Mouse (Mus musculus): ENCODE measurements around the gene Wdr66.

Wdr66 gene

GRCm38 (mm10) chr5:123313851-123314380 lies 62.0 kb downstream of the Wdr66 start:
- in situ Hi-C loops (cut with MboI, MseI) = no loop called here

GRCm38 (mm10) chr5:123315219-123315866 lies 63.4 kb downstream of the Wdr66 start:
- in situ Hi-C loops (cut with MboI, MseI) = no loop called here

GRCm38 (mm10) chr5:123317992-123318391 lies 66.1 kb downstream of the Wdr66 start:
- in situ Hi-C loops (cut with MboI, MseI) = no loop called here

- in situ Hi-C loops (cut with MboI, MseI) = no loop called here
These were observed 68.2 kb downstream of the Wdr66 start for GRCm38 (mm10) chr5:123320136-123320535.

GRCm38 (mm10) chr5:123324242-123324641 lies 72.3 kb downstream of the Wdr66 start:
- in situ Hi-C loops (cut with MboI, MseI) = no loop called here

GRCm38 (mm10) chr5:123326006-123326750 lies 74.3 kb downstream of the Wdr66 start:
- in situ Hi-C loops (cut with MboI, MseI) = no loop called here

GRCm38 (mm10) chr5:123326751-123327148 lies 74.8 kb downstream of the Wdr66 start:
- in situ Hi-C loops (cut with MboI, MseI) = no loop called here

GRCm38 (mm10) chr5:123327686-123328085 lies 75.8 kb downstream of the Wdr66 start:
- in situ Hi-C loops (cut with MboI, MseI) = no loop called here

- in situ Hi-C loops (cut with MboI, MseI) = no loop called here
These were observed 81.7 kb downstream of the Wdr66 start for GRCm38 (mm10) chr5:123333566-123333965.

- in situ Hi-C loops (cut with MboI, MseI) = no loop called here
These were observed 84.5 kb downstream of the Wdr66 start for GRCm38 (mm10) chr5:123336205-123336961.

GRCm38 (mm10) chr5:123338463-123338862 lies 86.6 kb downstream of the Wdr66 start:
- in situ Hi-C loops (cut with MboI, MseI) = no loop called here

- in situ Hi-C loops (cut with MboI, MseI) = no loop called here
These were observed 92.1 kb downstream of the Wdr66 start, which contains the start of gene Bcl7a for GRCm38 (mm10) chr5:123343707-123344627. Bcl7a (plus strand) TSS chr5:123343834.

- in situ Hi-C loops (cut with MboI, MseI) = no loop called here
These were observed 92.7 kb downstream of the Wdr66 start for GRCm38 (mm10) chr5:123344628-123344962.

GRCm38 (mm10) chr5:123344963-123345852 lies 93.3 kb downstream of the Wdr66 start:
- in situ Hi-C loops (cut with MboI, MseI) = no loop called here

GRCm38 (mm10) chr5:123345853-123346654 lies 94.2 kb downstream of the Wdr66 start:
- in situ Hi-C loops (cut with MboI, MseI) = no loop called here

GRCm38 (mm10) chr5:123346701-123347270 lies 94.9 kb downstream of the Wdr66 start:
- in situ Hi-C loops (cut with MboI, MseI) = no loop called here

- in situ Hi-C loops (cut with MboI, MseI) = no loop called here
These were observed 96.1 kb downstream of the Wdr66 start for GRCm38 (mm10) chr5:123347985-123348384.

GRCm38 (mm10) chr5:123350386-123350785 lies 98.5 kb downstream of the Wdr66 start:
- in situ Hi-C loops (cut with MboI, MseI) = no loop called here

- in situ Hi-C loops (cut with MboI, MseI) = no loop called here
These were observed 104.0 kb downstream of the Wdr66 start for GRCm38 (mm10) chr5:123355918-123356317.
